Mouse (Mus musculus): ENCODE data around the gene Dach2. TPM values are rescaled to one million over a fixed set of nuclear protein-coding genes. Genes with fewer than 3 reads are reported as not detected.

Gene Dach2
- polyA plus RNA-seq, 1 experiment from 2014 or later, result 10.0 TPM

DNA sequence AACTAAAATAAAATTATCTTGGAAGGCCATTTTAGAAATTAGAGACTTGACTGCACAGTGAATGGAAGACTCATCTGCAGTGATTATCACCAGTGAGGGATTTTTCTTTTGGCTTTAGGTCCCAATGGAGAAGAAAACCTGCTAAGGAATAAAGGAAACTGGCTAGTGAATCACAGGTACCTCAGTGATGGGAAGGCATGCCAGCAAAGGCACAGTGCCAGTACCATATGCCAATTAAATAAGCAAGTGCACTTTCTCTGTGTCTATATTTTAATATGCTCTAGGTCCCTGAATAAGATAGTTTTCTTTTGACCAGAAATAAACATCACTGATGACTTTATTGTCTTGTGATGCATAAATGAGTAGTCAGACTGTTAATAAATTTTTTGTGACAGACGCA is 184.8 kb downstream of the Dach2 start:
- no peaks in the 10 kb centered on the region for H3K9me3 ChIP-seq (ENCODE audit: control insufficient read depth, low read length)
- H3K4me1 ChIP-seq (replicated peaks; ENCODE audit: control insufficient read depth, insufficient read depth, low read length), result no peaks in the 10 kb centered on the region
- ATAC-seq (replicated peaks; ENCODE audit: low FRiP score), result no peak
- no peak for DNase-seq (ENCODE audit: low spot score)
- no peak overlapping the region for H3K9ac ChIP-seq (ENCODE audit: low read length)
- no peak overlapping the region for H3K27ac ChIP-seq (ENCODE audit: low read depth, low read length)
- H3K4me3 ChIP-seq (ENCODE audit: low read depth, low read length), result no peak overlapping the region
- no peaks in the 10 kb centered on the region for H3K27me3 ChIP-seq (ENCODE audit: control insufficient read depth, insufficient read depth, low read length)
- H3K36me3 ChIP-seq (ENCODE audit: control insufficient read depth, insufficient read depth, low read length), result no peaks in the 10 kb centered on the region
- no peak overlapping the region for H3K4me2 ChIP-seq (ENCODE audit: low read depth, low read length, severe bottlenecking)
- 89% methylated on average over 1 of the region's 1 CpGs for WGBS

DNA sequence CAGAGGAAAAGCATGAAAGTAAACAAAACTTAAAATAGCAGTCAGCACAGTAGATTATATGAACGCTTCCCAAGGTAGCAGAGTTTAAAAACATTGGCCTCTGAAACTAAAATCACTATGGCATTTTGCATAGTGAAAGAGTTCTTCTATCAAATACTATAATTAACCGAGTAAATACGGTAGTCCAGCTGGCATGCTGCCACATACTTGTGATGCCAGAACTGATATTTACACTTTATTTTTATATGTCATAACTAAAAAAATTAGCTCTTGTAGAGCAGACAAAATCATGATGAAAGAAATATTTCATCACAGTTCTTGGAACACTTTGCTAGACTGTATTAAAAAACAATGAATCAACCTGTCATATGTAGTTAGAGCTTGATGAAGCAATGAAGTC is 247.8 kb downstream of the Dach2 start:
- Histone ChIP-seq H3K36me3 (ENCODE audit: control insufficient read depth, insufficient read depth, low read length) (no peaks in the 10 kb centered on the region), H3K9me3 (ENCODE audit: control insufficient read depth, low read length) (no peaks in the 10 kb centered on the region), H3K4me3 (ENCODE audit: low read depth, low read length) (no peak overlapping the region), H3K27me3 (ENCODE audit: control insufficient read depth, insufficient read depth, low read length) (no peaks in the 10 kb centered on the region), H3K4me1 (replicated peaks; ENCODE audit: control insufficient read depth, insufficient read depth, low read length) (no peaks in the 10 kb centered on the region), H3K4me2 (ENCODE audit: low read depth, low read length, severe bottlenecking) (no peak overlapping the region), H3K27ac (ENCODE audit: low read depth, low read length) (no peak overlapping the region), H3K9ac (ENCODE audit: low read length) (no peak overlapping the region)
- WGBS, result 89% methylated on average over 3 of the region's 3 CpGs
- ATAC-seq (replicated peaks; ENCODE audit: low FRiP score) (no peak), DNase-seq (ENCODE audit: low spot score) (no peak)

DNA sequence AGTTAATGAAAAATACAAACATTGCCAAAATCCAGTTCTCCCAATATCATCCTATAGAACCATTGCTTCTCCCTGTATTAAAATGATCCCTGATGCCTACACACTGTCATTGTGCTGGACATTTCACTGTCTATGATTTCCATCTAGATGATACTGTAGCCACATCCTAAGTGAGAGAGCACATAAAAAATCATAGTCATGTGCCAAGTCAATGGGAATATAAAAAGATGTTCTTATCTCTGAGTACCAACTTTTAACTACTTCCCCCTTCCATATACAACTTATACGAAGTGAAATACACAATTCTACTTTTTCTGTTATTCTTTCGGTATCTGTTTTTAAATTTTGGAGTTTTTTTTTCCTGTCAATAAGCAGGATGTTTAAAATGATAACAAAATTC is 266.6 kb downstream of the Dach2 start:
- no peak overlapping the region for H3K9ac ChIP-seq (ENCODE audit: low read length)
- no peak overlapping the region for H3K27ac ChIP-seq (ENCODE audit: low read depth, low read length)
- no peak overlapping the region for H3K4me2 ChIP-seq (ENCODE audit: low read depth, low read length, severe bottlenecking)
- H3K4me1 ChIP-seq (replicated peaks; ENCODE audit: control insufficient read depth, insufficient read depth, low read length), result no peaks in the 10 kb centered on the region
- H3K36me3 ChIP-seq (ENCODE audit: control insufficient read depth, insufficient read depth, low read length), result no peaks in the 10 kb centered on the region
- no peaks in the 10 kb centered on the region for H3K27me3 ChIP-seq (ENCODE audit: control insufficient read depth, insufficient read depth, low read length)
- ATAC-seq (replicated peaks; ENCODE audit: low FRiP score) (no peak), DNase-seq (ENCODE audit: low spot score) (no peak)
- WGBS, result 84% methylated on average over 2 of the region's 2 CpGs
- no peak overlapping the region for H3K4me3 ChIP-seq (ENCODE audit: low read depth, low read length)
- no peaks in the 10 kb centered on the region for H3K9me3 ChIP-seq (ENCODE audit: control insufficient read depth, low read length)

DNA sequence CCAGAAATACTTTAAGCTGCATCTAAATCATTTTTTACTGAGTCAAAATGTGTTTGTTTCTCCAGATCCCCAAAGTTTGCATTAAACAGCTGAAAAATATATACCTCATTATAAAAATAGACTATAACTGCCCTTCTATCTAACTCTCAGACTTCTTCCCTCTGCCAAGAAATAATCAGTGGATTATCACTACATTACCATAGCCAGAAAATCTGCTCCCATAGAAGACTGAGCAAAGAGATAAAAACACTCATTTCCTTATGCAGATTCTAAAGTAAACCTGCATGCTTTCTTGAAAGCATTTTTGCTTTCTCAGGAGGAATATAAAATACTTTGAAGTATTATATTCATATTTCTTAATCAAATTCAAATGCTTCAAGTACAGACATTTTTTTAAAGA is 368.8 kb downstream of the Dach2 start:
- ATAC-seq (replicated peaks; ENCODE audit: low FRiP score) (no peak), DNase-seq (ENCODE audit: low spot score) (no peak)
- Histone ChIP-seq H3K4me1 (replicated peaks; ENCODE audit: control insufficient read depth, insufficient read depth, low read length) (no peaks in the 10 kb centered on the region), H3K4me2 (ENCODE audit: low read depth, low read length, severe bottlenecking) (no peak overlapping the region), H3K4me3 (ENCODE audit: low read depth, low read length) (no peak overlapping the region), H3K27me3 (ENCODE audit: control insufficient read depth, insufficient read depth, low read length) (no peaks in the 10 kb centered on the region), H3K9ac (ENCODE audit: low read length) (no peak overlapping the region), H3K9me3 (ENCODE audit: control insufficient read depth, low read length) (no peaks in the 10 kb centered on the region), H3K27ac (ENCODE audit: low read depth, low read length) (no peak overlapping the region), H3K36me3 (ENCODE audit: control insufficient read depth, insufficient read depth, low read length) (no peaks in the 10 kb centered on the region)

DNA sequence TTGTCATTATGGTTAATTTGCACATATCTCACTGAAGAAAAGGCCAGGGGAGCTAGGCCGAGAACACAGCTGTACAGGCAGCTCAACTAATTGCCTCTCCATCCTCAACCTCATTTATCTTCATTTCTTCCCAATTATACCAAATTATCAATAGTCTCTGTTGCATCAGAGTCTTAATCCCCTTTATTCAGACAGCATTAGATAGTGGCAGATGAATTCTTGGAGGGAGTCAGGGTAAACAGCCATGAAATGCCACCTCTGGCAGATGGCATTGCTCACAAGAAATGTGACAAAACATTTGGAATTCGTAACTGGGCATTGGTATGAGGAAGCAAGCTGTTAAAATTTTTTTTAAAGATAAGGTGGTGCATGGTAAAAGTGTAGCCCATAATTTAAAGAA is 389.9 kb downstream of the Dach2 start:
- WGBS, result 63% methylated on average over 2 of the region's 2 CpGs
- peak; percentile 61 for ATAC-seq (replicated peaks; ENCODE audit: low FRiP score)
- Histone ChIP-seq H3K4me3 (ENCODE audit: low read depth, low read length) (no peak overlapping the region), H3K36me3 (ENCODE audit: control insufficient read depth, insufficient read depth, low read length) (no peaks in the 10 kb centered on the region), H3K4me1 (replicated peaks; ENCODE audit: control insufficient read depth, insufficient read depth, low read length) (no peaks in the 10 kb centered on the region), H3K4me2 (ENCODE audit: low read depth, low read length, severe bottlenecking) (no peak overlapping the region), H3K9me3 (ENCODE audit: control insufficient read depth, low read length) (no peaks in the 10 kb centered on the region), H3K9ac (ENCODE audit: low read length) (no peak overlapping the region), H3K27ac (ENCODE audit: low read depth, low read length) (no peak overlapping the region), H3K27me3 (ENCODE audit: control insufficient read depth, insufficient read depth, low read length) (no peaks in the 10 kb centered on the region)
- DNase-seq (ENCODE audit: low spot score), result no peak

DNA sequence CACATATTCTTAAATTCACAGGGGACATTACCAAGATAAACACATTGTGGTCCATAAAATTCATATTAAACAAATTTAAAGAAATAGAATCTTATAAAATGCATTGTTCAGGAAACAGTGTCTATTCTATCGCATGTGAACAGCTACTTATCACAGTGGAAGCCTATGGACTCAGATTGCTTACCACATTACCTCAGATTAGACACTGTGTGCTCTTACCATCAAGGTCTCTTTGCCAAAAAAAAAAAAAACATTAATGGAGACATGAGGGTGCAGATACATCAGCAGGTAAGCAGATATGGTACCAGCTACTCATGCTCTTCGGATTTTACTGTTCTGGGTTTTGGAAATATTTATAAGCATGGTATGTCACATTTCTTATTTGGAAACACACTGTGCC is 415.1 kb downstream of the Dach2 start:
- 87% methylated on average over 2 of the region's 2 CpGs for WGBS
- H3K27ac ChIP-seq (ENCODE audit: low read depth, low read length), result no peak overlapping the region
- no peak overlapping the region for H3K4me3 ChIP-seq (ENCODE audit: low read depth, low read length)
- no peaks in the 10 kb centered on the region for H3K4me1 ChIP-seq (replicated peaks; ENCODE audit: control insufficient read depth, insufficient read depth, low read length)
- DNase-seq (ENCODE audit: low spot score) (no peak), ATAC-seq (replicated peaks; ENCODE audit: low FRiP score) (no peak)
- H3K9ac ChIP-seq (ENCODE audit: low read length), result no peak overlapping the region
- H3K4me2 ChIP-seq (ENCODE audit: low read depth, low read length, severe bottlenecking), result no peak overlapping the region
- H3K36me3 ChIP-seq (ENCODE audit: control insufficient read depth, insufficient read depth, low read length), result no peaks in the 10 kb centered on the region
- H3K27me3 ChIP-seq (ENCODE audit: control insufficient read depth, insufficient read depth, low read length), result no peaks in the 10 kb centered on the region
- no peaks in the 10 kb centered on the region for H3K9me3 ChIP-seq (ENCODE audit: control insufficient read depth, low read length)

DNA sequence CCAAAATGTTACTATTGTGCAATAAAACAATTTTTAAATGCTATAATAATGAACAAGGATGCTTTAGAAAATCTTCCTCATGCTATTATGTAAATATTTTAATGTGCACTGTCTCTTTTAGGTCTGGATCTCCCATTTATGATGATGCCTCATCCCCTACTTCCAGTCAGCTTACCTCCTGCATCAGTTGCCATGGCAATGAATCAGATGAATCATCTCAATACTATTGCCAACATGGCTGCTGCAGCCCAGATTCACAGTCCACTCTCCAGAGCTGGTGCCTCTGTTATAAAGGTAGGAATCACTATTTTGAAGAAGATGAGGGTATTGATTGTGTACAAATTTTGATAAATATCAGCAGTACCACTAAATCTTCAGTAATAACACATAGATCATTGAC is 426.8 kb downstream of the Dach2 start:
- no peak overlapping the region for H3K27ac ChIP-seq (ENCODE audit: low read depth, low read length)
- DNase-seq (ENCODE audit: low spot score), result no peak

DNA sequence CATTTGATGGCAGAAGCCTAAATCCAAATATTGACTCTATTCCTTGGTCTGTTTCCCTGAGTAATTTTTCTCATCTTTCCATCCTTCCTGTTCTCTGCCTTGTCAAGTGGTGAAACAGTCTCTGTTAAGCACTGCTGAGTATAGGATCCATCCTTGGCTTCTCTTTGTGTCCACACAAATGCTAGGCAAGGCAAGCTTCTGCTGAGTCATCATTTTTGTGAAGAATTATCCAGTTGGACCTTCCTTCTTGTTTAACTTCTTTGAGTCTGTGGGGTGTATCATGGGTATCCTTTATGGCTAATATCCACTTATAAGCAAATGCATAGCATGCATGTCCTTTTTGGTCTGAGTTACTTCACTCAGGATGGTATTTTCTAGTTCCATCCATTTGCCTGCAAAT is 449.8 kb downstream of the Dach2 start:
- DNase-seq (ENCODE audit: low spot score) (no peak), ATAC-seq (replicated peaks; ENCODE audit: low FRiP score) (no peak)
- Histone ChIP-seq H3K9ac (ENCODE audit: low read length) (no peak overlapping the region), H3K4me1 (replicated peaks; ENCODE audit: control insufficient read depth, insufficient read depth, low read length) (no peaks in the 10 kb centered on the region), H3K9me3 (ENCODE audit: control insufficient read depth, low read length) (no peaks in the 10 kb centered on the region), H3K36me3 (ENCODE audit: control insufficient read depth, insufficient read depth, low read length) (no peaks in the 10 kb centered on the region), H3K27ac (ENCODE audit: low read depth, low read length) (no peak overlapping the region), H3K4me2 (ENCODE audit: low read depth, low read length, severe bottlenecking) (no peak overlapping the region), H3K4me3 (ENCODE audit: low read depth, low read length) (no peak overlapping the region), H3K27me3 (ENCODE audit: control insufficient read depth, insufficient read depth, low read length) (no peaks in the 10 kb centered on the region)

More for the DNA sequence above, 426.8 kb downstream of the Dach2 start:
- Histone ChIP-seq H3K4me3 (ENCODE audit: low read depth, low read length) (no peak overlapping the region), H3K4me2 (ENCODE audit: low read depth, low read length, severe bottlenecking) (no peak overlapping the region), H3K9ac (ENCODE audit: low read length) (no peak overlapping the region), H3K4me1 (replicated peaks; ENCODE audit: control insufficient read depth, insufficient read depth, low read length) (no peaks in the 10 kb centered on the region), H3K36me3 (ENCODE audit: control insufficient read depth, insufficient read depth, low read length) (no peaks in the 10 kb centered on the region), H3K9me3 (ENCODE audit: control insufficient read depth, low read length) (no peaks in the 10 kb centered on the region), H3K27me3 (ENCODE audit: control insufficient read depth, insufficient read depth, low read length) (no peaks in the 10 kb centered on the region)
- ATAC-seq (replicated peaks; ENCODE audit: low FRiP score), result no peak

DNA sequence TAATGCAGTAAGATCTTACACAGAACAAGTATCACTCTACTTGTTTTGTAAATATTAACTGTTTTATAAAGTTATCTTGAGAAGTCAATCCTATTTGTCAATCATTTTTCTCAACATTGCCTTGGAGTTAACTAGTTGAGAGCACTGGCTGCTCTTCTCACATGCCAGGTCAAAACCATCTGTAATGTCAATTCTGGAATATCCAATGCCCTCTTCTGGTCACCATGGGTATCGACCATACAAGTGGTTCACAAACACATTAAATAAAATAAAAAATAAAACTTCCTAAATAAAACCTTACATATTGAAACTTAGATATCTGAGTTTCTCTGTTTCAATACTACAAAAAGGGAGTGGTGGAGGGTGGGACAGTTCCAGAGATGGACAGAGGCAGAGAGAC is 495.0 kb downstream of the Dach2 start:
- WGBS, result 32% methylated on average over 1 of the region's 1 CpGs
- no peak overlapping the region for H3K9ac ChIP-seq (ENCODE audit: low read length)

More for the DNA sequence above, 495.0 kb downstream of the Dach2 start:
- Histone ChIP-seq H3K27me3 (ENCODE audit: control insufficient read depth, insufficient read depth, low read length) (no peaks in the 10 kb centered on the region), H3K4me3 (ENCODE audit: low read depth, low read length) (no peak overlapping the region), H3K4me2 (ENCODE audit: low read depth, low read length, severe bottlenecking) (no peak overlapping the region), H3K9me3 (ENCODE audit: control insufficient read depth, low read length) (no peaks in the 10 kb centered on the region), H3K4me1 (replicated peaks; ENCODE audit: control insufficient read depth, insufficient read depth, low read length) (no peaks in the 10 kb centered on the region), H3K36me3 (ENCODE audit: control insufficient read depth, insufficient read depth, low read length) (no peaks in the 10 kb centered on the region), H3K27ac (ENCODE audit: low read depth, low read length) (no peak overlapping the region)
- ATAC-seq (replicated peaks; ENCODE audit: low FRiP score), result no peak
- no peak for DNase-seq (ENCODE audit: low spot score)
